Comparison of ENCODE assay signal across 10 mouse cellular contexts in genomic region chr2:27775006-27775405, GRCm38 (mm10).
A peak's percentile ranks its signal among the peaks of the same experiment; 100 is the strongest.
DNase-seq lines count a peak whose midpoint lies in the region; ATAC-seq and TF ChIP-seq lines count a peak whose summit lies in the region.
"Had no signal": no experiment of that assay in that cellular context is flagged by ENCODE, and none has a peak within 500 bp of the region (broad histone marks: within the 10 kb centered on the region; RNA-seq: fewer than 3 reads in every experiment).

No protein-coding gene starts in this region.

- no peak for DNase-seq in heart, postnatal 4 days
- DNase-seq in lung, postnatal 0 days (ENCODE audit: low spot score): no peak
- no peak for DNase-seq in lung, adult 2 months
- no peak for DNase-seq in layer of hippocampus, adult 18-20 months (ENCODE audit: low spot score in 2 of 2)
- DNase-seq in thymus, postnatal 36 days: no peak
- DNase-seq: right cerebral cortex, adult 18-20 months had no signal

- TF ChIP-seq CTCF in lung, postnatal 0 days (IDR thresholded peaks at IDR 0.05): no peak; the same call in 1 of the 2 replicates
- TF ChIP-seq CTCF in lung, adult 2 months (IDR thresholded peaks at IDR 0.05; ENCODE audit: insufficient read depth, low read length): no peak
- no peak for TF ChIP-seq CTCF in embryonic fibroblast, embryonic 13.5 days (IDR thresholded peaks at IDR 0.05; ENCODE audit: borderline replicate concordance, insufficient read depth, low read length)

- H3K4me1 ChIP-seq in heart, embryonic 15.5 days (replicated peaks): peaks cover 16% of the 10 kb centered on the region
- H3K4me1 ChIP-seq in lung, postnatal 0 days (ENCODE audit: insufficient read depth, low read depth, low read length): 0 out of 2 replicates have a peak, but pooled peaks cover 5% of the 10 kb centered on the region
- peaks cover 5% of the 10 kb centered on the region; the same call in 1 of the 2 replicates for H3K4me1 ChIP-seq in lung, adult 2 months (ENCODE audit: control insufficient read depth, insufficient read depth, low read length)
- peaks cover 16% of the 10 kb centered on the region for H3K4me1 ChIP-seq in embryonic fibroblast, embryonic 13.5 days (ENCODE audit: control insufficient read depth, insufficient read depth, low read length)
- H3K4me1 ChIP-seq in stomach, embryonic 14.5 days (ENCODE audit: control insufficient read depth, insufficient read depth, low read length): peaks cover 32% of the 10 kb centered on the region
- H3K4me1 ChIP-seq: forebrain, embryonic 13.5 days had no signal

- H3K4me3 ChIP-seq in heart, embryonic 15.5 days: no peak overlapping the region
- H3K4me3 ChIP-seq in lung, postnatal 0 days (ENCODE audit: low read depth, low read length): no peak overlapping the region
- no peak overlapping the region for H3K4me3 ChIP-seq in lung, adult 2 months (replicated peaks; ENCODE audit: extremely low read depth, low read depth, low read length)
- no peak overlapping the region for H3K4me3 ChIP-seq in embryonic fibroblast, embryonic 13.5 days (ENCODE audit: insufficient read depth, low read length)
- no peak overlapping the region for H3K4me3 ChIP-seq in stomach, embryonic 14.5 days (ENCODE audit: low read depth, low read length)
- H3K4me3 ChIP-seq: forebrain, embryonic 13.5 days had no signal

- ATAC-seq in heart, embryonic 15.5 days (replicated peaks; ENCODE audit: insufficient number of reproducible peaks, insufficient read depth, low FRiP score, low read depth): no peak
- no peak for ATAC-seq in lung, postnatal 0 days
- no peak for ATAC-seq in stomach, embryonic 14.5 days (ENCODE audit: insufficient number of reproducible peaks, insufficient read depth, low FRiP score, low read depth)
- ATAC-seq: forebrain, embryonic 13.5 days had no signal

- WGBS in heart, embryonic 15.5 days: 87% methylated on average over 10 of the region's 10 CpGs
- 88% methylated on average over 10 of the region's 10 CpGs for WGBS in lung, postnatal 0 days
- whole genome bisulfite sequencing in lung, adult 2 months: 89% methylated on average over 10 of the region's 10 CpGs
- 86% methylated on average over 10 of the region's 10 CpGs for WGBS in stomach, embryonic 14.5 days

- H3K9me3 ChIP-seq in heart, embryonic 15.5 days (replicated peaks): no peaks in the 10 kb centered on the region
- no peaks in the 10 kb centered on the region for H3K9me3 ChIP-seq in lung, postnatal 0 days (ENCODE audit: low read length)
- H3K9me3 ChIP-seq in stomach, embryonic 14.5 days (ENCODE audit: control insufficient read depth, low read depth, low read length): no peaks in the 10 kb centered on the region
- H3K9me3 ChIP-seq: forebrain, embryonic 13.5 days had no signal

- H3K36me3 ChIP-seq in heart, embryonic 15.5 days: no peaks in the 10 kb centered on the region
- H3K36me3 ChIP-seq in lung, postnatal 0 days (ENCODE audit: insufficient read depth, low read length): no peaks in the 10 kb centered on the region
- no peaks in the 10 kb centered on the region for H3K36me3 ChIP-seq in stomach, embryonic 14.5 days (ENCODE audit: control insufficient read depth, insufficient read depth, low read length)

- no peak overlapping the region for H3K4me2 ChIP-seq in heart, embryonic 15.5 days
- H3K4me2 ChIP-seq in lung, postnatal 0 days (replicated peaks; ENCODE audit: low read depth, low read length): no peak overlapping the region
- 0 out of 2 replicates have a peak overlapping the region, but pooled peaks have one; percentile 5 for H3K4me2 ChIP-seq in stomach, embryonic 14.5 days (replicated peaks; ENCODE audit: low read depth, low read length)
- H3K4me2 ChIP-seq: forebrain, embryonic 13.5 days had no signal

- no peak overlapping the region for H3K9ac ChIP-seq in heart, embryonic 15.5 days
- no peak overlapping the region for H3K9ac ChIP-seq in lung, postnatal 0 days (replicated peaks; ENCODE audit: low read depth)
- no peak overlapping the region for H3K9ac ChIP-seq in stomach, embryonic 14.5 days (replicated peaks; ENCODE audit: low read depth, low read length)
- H3K9ac ChIP-seq: forebrain, embryonic 13.5 days had no signal

- TF ChIP-seq POLR2A in lung, adult 2 months (IDR thresholded peaks at IDR 0.05; ENCODE audit: borderline replicate concordance, extremely low read depth, low read depth, low read length): no peak
- no peak for TF ChIP-seq POLR2A in embryonic fibroblast, embryonic 13.5 days (IDR thresholded peaks at IDR 0.05; ENCODE audit: low read depth, low read length)

- H3K27ac ChIP-seq in heart, embryonic 15.5 days: peak overlapping the region; percentile 78
- peak overlapping the region; percentile 75 for H3K27ac ChIP-seq in lung, postnatal 0 days (ENCODE audit: low read length)
- H3K27ac ChIP-seq in embryonic fibroblast, embryonic 13.5 days (ENCODE audit: insufficient read depth, low read length): peak overlapping the region; percentile 94
- H3K27ac ChIP-seq in stomach, embryonic 14.5 days (ENCODE audit: low read length): peak overlapping the region; percentile 97
- H3K27ac ChIP-seq: forebrain, embryonic 13.5 days had no signal

- no peak for TF ChIP-seq EP300 in lung, postnatal 0 days (IDR thresholded peaks at IDR 0.05)

- H3K27me3 ChIP-seq in heart, embryonic 15.5 days: no peaks in the 10 kb centered on the region
- no peaks in the 10 kb centered on the region for H3K27me3 ChIP-seq in lung, postnatal 0 days (replicated peaks; ENCODE audit: insufficient read depth, low read length)
- no peaks in the 10 kb centered on the region for H3K27me3 ChIP-seq in stomach, embryonic 14.5 days (ENCODE audit: control insufficient read depth, insufficient read depth, low read length)
- H3K27me3 ChIP-seq: forebrain, embryonic 13.5 days had no signal
